Mouse (Mus musculus): Measurements from ENCODE around the gene Kif26b.

Gene Kif26b

GRCm38 (mm10) chr1:178770626-178771362, 241.9 kb downstream of the Kif26b start:
- in situ Hi-C loops (cut with MboI) = no loop called here

GRCm38 (mm10) chr1:178779742-178780141, 250.8 kb downstream of the Kif26b start:
- in situ Hi-C loops (cut with MboI) = no loop called here

GRCm38 (mm10) chr1:178784043-178784442, 255.1 kb downstream of the Kif26b start:
- in situ Hi-C loops (cut with MboI) = no loop called here

GRCm38 (mm10) chr1:178791266-178791665, 262.3 kb downstream of the Kif26b start:
- in situ Hi-C loops (cut with MboI) = no loop called here

- in situ Hi-C loops (cut with MboI) = no loop called here
Measured at GRCm38 (mm10) chr1:178792726-178793125, 263.8 kb downstream of the Kif26b start.

GRCm38 (mm10) chr1:178794866-178795265, 265.9 kb downstream of the Kif26b start:
- in situ Hi-C loops (cut with MboI) = no loop called here

GRCm38 (mm10) chr1:178797388-178797787, 268.5 kb downstream of the Kif26b start:
- in situ Hi-C loops (cut with MboI) = no loop called here

GRCm38 (mm10) chr1:178798333-178798732, 269.4 kb downstream of the Kif26b start:
- in situ Hi-C loops (cut with MboI) = no loop called here

- in situ Hi-C loops (cut with MboI) = no loop called here
Measured at GRCm38 (mm10) chr1:178798886-178799285, 270.0 kb downstream of the Kif26b start.

- in situ Hi-C loops (cut with MboI) = no loop called here
Measured at GRCm38 (mm10) chr1:178799836-178800552, 271.1 kb downstream of the Kif26b start.

GRCm38 (mm10) chr1:178803155-178803554, 274.2 kb downstream of the Kif26b start:
- in situ Hi-C loops (cut with MboI) = no loop called here

GRCm38 (mm10) chr1:178817476-178817875, 288.6 kb downstream of the Kif26b start:
- in situ Hi-C loops (cut with MboI) = no loop called here

GRCm38 (mm10) chr1:178819060-178819459, 290.1 kb downstream of the Kif26b start:
- in situ Hi-C loops (cut with MboI) = no loop called here

- in situ Hi-C loops (cut with MboI) = no loop called here
Measured at GRCm38 (mm10) chr1:178820079-178820478, 291.2 kb downstream of the Kif26b start.

- in situ Hi-C loops (cut with MboI) = no loop called here
Measured at GRCm38 (mm10) chr1:178820556-178821435, 291.9 kb downstream of the Kif26b start.

- in situ Hi-C loops (cut with MboI) = no loop called here
Measured at GRCm38 (mm10) chr1:178824871-178825270, 295.9 kb downstream of the Kif26b start.

GRCm38 (mm10) chr1:178827223-178827622, 298.3 kb downstream of the Kif26b start:
- in situ Hi-C loops (cut with MboI) = no loop called here

GRCm38 (mm10) chr1:178829456-178829855, 300.5 kb downstream of the Kif26b start:
- in situ Hi-C loops (cut with MboI) = no loop called here

- in situ Hi-C loops (cut with MboI) = no loop called here
Measured at GRCm38 (mm10) chr1:178832571-178832970, 303.6 kb downstream of the Kif26b start.

GRCm38 (mm10) chr1:178835805-178836204, 306.9 kb downstream of the Kif26b start:
- in situ Hi-C loops (cut with MboI) = no loop called here

GRCm38 (mm10) chr1:178836998-178837397, 308.1 kb downstream of the Kif26b start:
- in situ Hi-C loops (cut with MboI) = no loop called here

- in situ Hi-C loops (cut with MboI) = no loop called here
Measured at GRCm38 (mm10) chr1:178838696-178839320, 309.9 kb downstream of the Kif26b start.
